8 mouse cellular contexts compared by ENCODE assay signal in the genomic region with DNA sequence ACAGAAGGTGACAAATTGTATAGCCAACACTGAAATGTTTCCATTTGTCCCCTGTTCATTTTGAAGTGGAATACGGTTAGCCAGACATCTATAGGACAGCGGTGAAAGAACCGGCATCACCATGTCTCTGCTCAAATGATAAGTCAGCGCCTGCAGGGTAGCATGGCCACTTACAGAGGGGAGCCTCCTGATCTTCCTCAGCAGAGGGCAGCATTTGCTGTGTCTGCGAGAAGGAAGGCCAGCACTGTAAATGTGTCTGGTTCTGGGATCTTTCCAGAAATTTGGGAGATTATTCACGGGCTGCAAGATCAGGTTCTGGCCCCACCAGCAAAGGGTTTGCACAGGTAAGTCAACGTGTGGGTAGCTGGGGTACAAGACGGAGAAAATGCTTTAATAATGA. TPM values are rescaled to one million over a fixed set of nuclear protein-coding genes. Genes with fewer than 3 reads are reported as not detected.
A peak's percentile ranks its signal among the peaks of the same experiment; 100 is the strongest.
DNase-seq lines count a peak whose midpoint lies in the region; ATAC-seq and TF ChIP-seq lines count a peak whose summit lies in the region.

No protein-coding gene starts in this region.

- no peaks in the 10 kb centered on the region for H3K36me3 ChIP-seq in hindbrain, embryonic 11.5 days (ENCODE audit: control insufficient read depth, insufficient read depth, low read length)
- no peaks in the 10 kb centered on the region for H3K36me3 ChIP-seq in hindbrain, embryonic 13.5 days
- no peaks in the 10 kb centered on the region; the same call in 1 of the 2 replicates for H3K36me3 ChIP-seq in spleen, adult 2 months (ENCODE audit: control insufficient read depth, insufficient read depth, low read length)

- no peak for TF ChIP-seq POLR2A in spleen, adult 2 months (IDR thresholded peaks at IDR 0.05; ENCODE audit: low read depth, low read length)

- no peak for ATAC-seq in hindbrain, embryonic 11.5 days (ENCODE audit: low FRiP score)
- ATAC-seq in hindbrain, embryonic 13.5 days (ENCODE audit: low FRiP score), result no peak

- no peak overlapping the region for H3K9ac ChIP-seq in hindbrain, embryonic 11.5 days (ENCODE audit: low read depth, low read length)
- H3K9ac ChIP-seq in hindbrain, embryonic 13.5 days, result no peak overlapping the region

- no peak overlapping the region for H3K4me3 ChIP-seq in hindbrain, embryonic 11.5 days (ENCODE audit: low read depth, low read length)
- no peak overlapping the region for H3K4me3 ChIP-seq in hindbrain, embryonic 13.5 days
- no peak overlapping the region for H3K4me3 ChIP-seq in spleen, adult 2 months (ENCODE audit: extremely low read depth, insufficient read depth, insufficient read length)

- no peaks in the 10 kb centered on the region for H3K27me3 ChIP-seq in hindbrain, embryonic 11.5 days (ENCODE audit: control insufficient read depth, insufficient read depth, low read length)
- H3K27me3 ChIP-seq in hindbrain, embryonic 13.5 days, result 0 out of 2 replicates have a peak, but pooled peaks cover 4% of the 10 kb centered on the region
- no peaks in the 10 kb centered on the region for H3K27me3 ChIP-seq in spleen, adult 2 months (ENCODE audit: control insufficient read depth, insufficient read depth, low read length)

- peak; percentile 36 for DNase-seq in hindbrain, embryonic 11.5 days (ENCODE audit: low spot score)
- DNase-seq in spleen, adult 2 months (ENCODE audit: low read depth in 1 of 2, low spot score in 2 of 2), result no peak
- DNase-seq in spleen, adult 18-20 months, result no peak
- DNase-seq in embryo, embryonic 9.5 days (ENCODE audit: extremely low spot score), result peak; percentile 39
- DNase-seq in lung, postnatal 36 days, result peak; percentile 17
- DNase-seq in gastrocnemius, adult 18-20 months (ENCODE audit: low spot score), result no peak
- DNase-seq in urinary bladder, postnatal 10 days (ENCODE audit: low spot score), result no peak

- no peak overlapping the region for H3K4me2 ChIP-seq in hindbrain, embryonic 11.5 days (replicated peaks; ENCODE audit: low read depth, low read length)
- no peak overlapping the region for H3K4me2 ChIP-seq in hindbrain, embryonic 13.5 days

- H3K4me1 ChIP-seq in hindbrain, embryonic 11.5 days (replicated peaks; ENCODE audit: control insufficient read depth, insufficient read depth, low read length), result no peaks in the 10 kb centered on the region
- no peaks in the 10 kb centered on the region for H3K4me1 ChIP-seq in hindbrain, embryonic 13.5 days (replicated peaks)
- no peaks in the 10 kb centered on the region for H3K4me1 ChIP-seq in spleen, adult 2 months (ENCODE audit: control insufficient read depth, insufficient read depth, insufficient read length)

- 68% methylated on average over 8 of the region's 8 CpGs for WGBS in hindbrain, embryonic 11.5 days
- 77% methylated on average over 8 of the region's 8 CpGs for whole genome bisulfite sequencing in hindbrain, embryonic 13.5 days
- 87% methylated on average over 8 of the region's 8 CpGs for WGBS in spleen, adult 2 months

- no peaks in the 10 kb centered on the region for H3K9me3 ChIP-seq in hindbrain, embryonic 11.5 days (ENCODE audit: control insufficient read depth, low read length)
- no peaks in the 10 kb centered on the region for H3K9me3 ChIP-seq in hindbrain, embryonic 13.5 days

- H3K27ac ChIP-seq in hindbrain, embryonic 11.5 days (ENCODE audit: low read depth, low read length), result no peak overlapping the region
- H3K27ac ChIP-seq in hindbrain, embryonic 13.5 days, result no peak overlapping the region
- H3K27ac ChIP-seq in spleen, adult 2 months (ENCODE audit: insufficient read depth, low read length), result no peak overlapping the region

- TF ChIP-seq CTCF in spleen, adult 2 months (IDR thresholded peaks at IDR 0.05; ENCODE audit: extremely low read depth, insufficient read depth, insufficient read length, insufficient replicate concordance), result peak; percentile 11; the same call in 1 of the 2 replicates

RNA-seq across cellular contexts. Expression of gene Foxo3, which starts 51.0 kb away (rescaled TPM):
- polyA plus RNA-seq in hindbrain, embryonic 11.5 days (2014; fragmentation: Nextera tagmentation; extraction: Ambion mirVana), result 3.6 and 5.0 TPM in 2 replicates
- polyA plus RNA-seq in hindbrain, embryonic 13.5 days (2015; fragmentation: Nextera tagmentation; extraction: Ambion mirVana), result 3.7 and 3.9 TPM in 2 replicates
- polyA plus RNA-seq in spleen, adult 2 months (2012; rRNA removed), result 44.6 and 50.6 TPM in 2 replicates
- total RNA-seq in gastrocnemius, adult 18-20 months (2021), result 10 to 100 TPM; 23.3 to 29.8 TPM

Comparison
In these comparisons a context has a peak if more than half of its experiments do, and no peak if none do; other contexts are left out.
1. DNase-seq: peak in hindbrain, embryonic 11.5 days (single experiment), embryo, embryonic 9.5 days (single experiment) and lung, postnatal 36 days (single experiment); none in spleen, adult 2 months (0 of 2), spleen, adult 18-20 months (0 of 2), gastrocnemius, adult 18-20 months (single experiment) and urinary bladder, postnatal 10 days (single experiment).